Comparison of ENCODE assay signal across 29 mouse cellular contexts in the genomic region with DNA sequence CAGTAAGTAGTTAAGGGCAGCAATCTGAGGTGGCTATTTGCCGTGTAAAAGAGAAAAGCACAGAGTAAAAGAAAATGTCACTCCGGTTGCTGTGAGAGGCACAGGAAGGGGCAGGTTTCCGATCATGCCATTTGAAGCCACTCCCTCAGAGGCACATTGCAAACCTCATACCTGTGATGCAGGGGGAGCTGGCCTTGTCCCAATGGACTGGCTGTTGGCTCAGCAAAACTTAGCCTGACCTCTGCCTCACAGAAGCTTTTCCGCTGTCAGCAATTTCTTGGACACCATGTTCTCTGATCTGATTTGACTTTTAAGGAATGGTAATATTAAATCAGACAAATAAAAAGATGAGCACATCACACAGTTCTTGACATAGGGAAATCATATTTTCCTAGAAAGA. TPM values are rescaled to one million over a fixed set of nuclear protein-coding genes. Genes with fewer than 3 reads are reported as not detected.
DNase-seq lines count a peak whose midpoint lies in the region; ATAC-seq lines count a peak whose summit lies in the region.
"Had no signal": no experiment of that assay in that cellular context is flagged by ENCODE, and none has a peak within 500 bp of the region (broad histone marks: within the 10 kb centered on the region; RNA-seq: fewer than 3 reads in every experiment).

No protein-coding gene starts in this region.

- no peaks in the 10 kb centered on the region for H3K36me3 ChIP-seq in intestine, embryonic 16.5 days (ENCODE audit: control insufficient read depth, insufficient read depth, low read length)
- H3K36me3 ChIP-seq in intestine, embryonic 15.5 days = no peaks in the 10 kb centered on the region
- H3K36me3 ChIP-seq: heart, embryonic 15.5 days; hindbrain, embryonic 13.5 days; limb, embryonic 10.5 days; limb, embryonic 15.5 days; liver, embryonic 15.5 days; midbrain, embryonic 12.5 days; neural tube, embryonic 12.5 days had no signal

- H3K4me1 ChIP-seq in intestine, embryonic 16.5 days (ENCODE audit: control insufficient read depth, insufficient read depth, low read length) = no peaks in the 10 kb centered on the region
- no peaks in the 10 kb centered on the region for H3K4me1 ChIP-seq in intestine, embryonic 15.5 days (replicated peaks)
- H3K4me1 ChIP-seq: forebrain, embryonic 13.5 days; heart, embryonic 15.5 days; hindbrain, embryonic 13.5 days; limb, embryonic 10.5 days; limb, embryonic 15.5 days; liver, embryonic 15.5 days; megakaryocyte, embryonic 14.5 days; midbrain, embryonic 12.5 days; neural tube, embryonic 12.5 days had no signal

- no peak overlapping the region for H3K4me3 ChIP-seq in intestine, embryonic 16.5 days (ENCODE audit: low read length)
- no peak overlapping the region for H3K4me3 ChIP-seq in intestine, embryonic 15.5 days (replicated peaks)
- H3K4me3 ChIP-seq: forebrain, embryonic 13.5 days; heart, embryonic 15.5 days; hindbrain, embryonic 13.5 days; limb, embryonic 10.5 days; limb, embryonic 15.5 days; liver, embryonic 15.5 days; megakaryocyte, embryonic 14.5 days; midbrain, embryonic 12.5 days; myocyte; neural tube, embryonic 12.5 days had no signal

- no peak overlapping the region for H3K27ac ChIP-seq in intestine, embryonic 16.5 days (ENCODE audit: low read length)
- no peak overlapping the region for H3K27ac ChIP-seq in intestine, embryonic 15.5 days
- H3K27ac ChIP-seq: forebrain, embryonic 13.5 days; heart, embryonic 15.5 days; hindbrain, embryonic 13.5 days; limb, embryonic 10.5 days; limb, embryonic 15.5 days; liver, embryonic 15.5 days; midbrain, embryonic 12.5 days; neural tube, embryonic 12.5 days had no signal

- no peak overlapping the region for H3K9ac ChIP-seq in intestine, embryonic 16.5 days (ENCODE audit: low read depth, low read length)
- H3K9ac ChIP-seq in intestine, embryonic 15.5 days = no peak overlapping the region
- H3K9ac ChIP-seq: forebrain, embryonic 13.5 days; heart, embryonic 15.5 days; hindbrain, embryonic 13.5 days; limb, embryonic 15.5 days; liver, embryonic 15.5 days; lung, embryonic 14.5 days; midbrain, embryonic 12.5 days; neural tube, embryonic 12.5 days had no signal

- peak; percentile 12 for DNase-seq in adrenal gland, postnatal 10 days
- no peak for DNase-seq in adrenal gland, adult 18-20 months (ENCODE audit: low spot score in 2 of 2)
- DNase-seq in kidney, adult 9 months = peak; percentile 71
- DNase-seq in kidney, postnatal 4 days = no peak
- DNase-seq in kidney, postnatal 25 days = peak; percentile 27 to 38
- DNase-seq: cerebellum, adult 11 months; cerebellum, adult 9-10 months; cerebellum, postnatal 36 days; gastrocnemius, postnatal 10 days; heart, postnatal 36 days; lung, embryonic 14.5 days; thymus, adult 2 months; thymus, postnatal 36 days had no signal

- no peaks in the 10 kb centered on the region for H3K27me3 ChIP-seq in intestine, embryonic 16.5 days (replicated peaks; ENCODE audit: control insufficient read depth, insufficient read depth, low read length)
- no peaks in the 10 kb centered on the region for H3K27me3 ChIP-seq in intestine, embryonic 15.5 days (replicated peaks)
- H3K27me3 ChIP-seq: forebrain, embryonic 13.5 days; heart, embryonic 15.5 days; hindbrain, embryonic 13.5 days; limb, embryonic 15.5 days; liver, embryonic 15.5 days; megakaryocyte, embryonic 14.5 days; midbrain, embryonic 12.5 days; neural tube, embryonic 12.5 days had no signal

- peak; percentile 42; the same call in 1 of the 2 replicates for ATAC-seq in intestine, embryonic 16.5 days
- ATAC-seq in intestine, embryonic 15.5 days = no peak
- ATAC-seq in CD4-positive, CD25-positive, alpha-beta regulatory T cell, adult 4 months = no peak
- ATAC-seq: forebrain, embryonic 13.5 days had no signal

- H3K9me3 ChIP-seq in intestine, embryonic 16.5 days (ENCODE audit: control insufficient read depth, low read length) = no peaks in the 10 kb centered on the region
- no peaks in the 10 kb centered on the region for H3K9me3 ChIP-seq in intestine, embryonic 15.5 days
- H3K9me3 ChIP-seq: forebrain, embryonic 13.5 days; heart, embryonic 15.5 days; hindbrain, embryonic 13.5 days; limb, embryonic 10.5 days; limb, embryonic 15.5 days; liver, embryonic 15.5 days; midbrain, embryonic 12.5 days; neural tube, embryonic 12.5 days had no signal

- H3K4me2 ChIP-seq in intestine, embryonic 16.5 days (ENCODE audit: low read depth, low read length) = no peak overlapping the region
- H3K4me2 ChIP-seq in intestine, embryonic 15.5 days (replicated peaks) = no peak overlapping the region
- H3K4me2 ChIP-seq: forebrain, embryonic 13.5 days; heart, embryonic 15.5 days; hindbrain, embryonic 13.5 days; limb, embryonic 15.5 days; liver, embryonic 15.5 days; lung, embryonic 14.5 days; midbrain, embryonic 12.5 days; neural tube, embryonic 12.5 days had no signal

- WGBS in intestine, embryonic 16.5 days = 75% methylated on average over 4 of the region's 4 CpGs
- 73% methylated on average over 4 of the region's 4 CpGs for WGBS in intestine, embryonic 15.5 days

RNA-seq across cellular contexts. Expression of a gene that starts 52.4 kb away (rescaled TPM):
- total RNA-seq in adrenal gland, postnatal 10 days (2021) = under 1 TPM in 1 of 2 experiments, not detected in 1; 0.27 TPM
- not detected for total RNA-seq in adrenal gland, adult 18-20 months (2021)
- not detected in 2 replicates for polyA plus RNA-seq in intestine, embryonic 16.5 days (2015; fragmentation: Nextera tagmentation; extraction: Ambion mirVana)
- polyA plus RNA-seq in intestine, embryonic 15.5 days (2015; fragmentation: Nextera tagmentation; extraction: Ambion mirVana) = not detected in 2 replicates
- polyA plus RNA-seq in CD4-positive, CD25-positive, alpha-beta regulatory T cell, adult 4 months (2017; shearing (Covaris generic)) = under 1 TPM in 1 of 2 experiments, not detected in 1; 0.61 TPM
- total RNA-seq: gastrocnemius, postnatal 10 days; midbrain, postnatal 0 days had no signal
- polyA plus RNA-seq: embryonic facial prominence, embryonic 11.5 days; forebrain, embryonic 13.5 days; gonadal fat pad, adult 2 months; limb, embryonic 10.5 days; liver, embryonic 15.5 days; lung, embryonic 14.5 days; midbrain, embryonic 12.5 days; midbrain, postnatal 0 days; neural tube, embryonic 12.5 days had no signal

Comparison
In these comparisons a context has a peak if more than half of its experiments do, and no peak if none do; other contexts are left out.
1. DNase-seq: peak in adrenal gland, postnatal 10 days (single experiment), kidney, adult 9 months (single experiment) and kidney, postnatal 25 days (2 of 2); none in adrenal gland, adult 18-20 months (0 of 2) and kidney, postnatal 4 days (0 of 2).